Mouse (Mus musculus): ENCODE data around the gene Nepn. TPM values are rescaled to one million over a fixed set of nuclear protein-coding genes. Genes with fewer than 3 reads are reported as not detected.
A peak's percentile ranks its signal among the peaks of the same experiment; 100 is the strongest.
"Not testable (repeated sequence)": the region's sequence is repeated elsewhere in the genome, so short reads cannot be mapped to it uniquely, and the experiment has no call there.

The Nepn gene
- not detected in 2 replicates for polyA plus RNA-seq (2016; fragmentation: Nextera tagmentation; extraction: Ambion mirVana)

DNA sequence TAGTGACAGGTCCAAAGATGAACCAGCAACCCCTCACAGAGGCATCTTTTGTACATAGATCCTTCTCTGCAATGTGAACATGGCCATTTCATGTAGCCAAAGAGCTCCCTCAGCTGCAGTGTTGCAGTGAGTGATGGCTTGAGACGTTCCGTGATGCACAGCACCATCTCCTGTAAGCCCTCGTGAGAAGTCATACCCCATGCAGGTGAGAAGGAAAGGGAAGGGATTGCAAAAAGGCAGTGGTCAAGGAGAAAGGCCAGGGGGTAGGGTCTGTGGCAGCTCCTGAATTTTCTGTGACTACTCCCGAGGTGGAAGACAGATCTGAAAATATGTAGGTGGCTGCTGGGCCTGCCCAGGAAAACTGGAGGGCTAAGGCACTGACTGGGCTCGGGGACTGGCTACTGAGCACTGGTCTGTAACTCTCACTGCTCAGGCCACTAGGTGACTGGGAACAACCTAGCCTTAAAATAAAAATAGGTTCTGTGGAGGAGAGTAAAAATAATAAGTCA lies at the start of gene Nepn:
Gene Nepn, plus strand, starts transcription at position 51 of the 509 bp plus-strand sequence.
- Histone ChIP-seq H3K27me3 (no peaks in the 10 kb centered on the region), H3K36me3 (replicated peaks) (no peaks in the 10 kb centered on the region), H3K4me2 (no peak within 1 kb of the TSS), H3K9me3 (no peaks in the 10 kb centered on the region), H3K4me3 (replicated peaks) (no peak within 1 kb of the TSS), H3K4me1 (no peaks in the 10 kb centered on the region), H3K27ac (no peak within 1 kb of the TSS), H3K9ac (no peak within 1 kb of the TSS)
- no peak for ATAC-seq (ENCODE audit: low FRiP score)
- WGBS = 83% methylated on average over 5 of the region's 5 CpGs

GRCm38 (mm10) chr10:52343324-52343723 lies 45.4 kb upstream of the Nepn start:
- not testable (repeated sequence) for H3K4me1 ChIP-seq; H3K27ac ChIP-seq; H3K9me3 ChIP-seq; ATAC-seq (ENCODE audit: low FRiP score); H3K9ac ChIP-seq; H3K4me2 ChIP-seq; H3K4me3 ChIP-seq (replicated peaks); H3K27me3 ChIP-seq
- peaks cover 60% of the 10 kb centered on the region for H3K36me3 ChIP-seq (replicated peaks)
- WGBS = 90% methylated on average over 4 of the region's 4 CpGs

- Histone ChIP-seq H3K27ac (no peak overlapping the region), H3K36me3 (replicated peaks) (peaks cover 33% of the 10 kb centered on the region), H3K27me3 (no peaks in the 10 kb centered on the region), H3K4me1 (no peaks in the 10 kb centered on the region), H3K4me2 (no peak overlapping the region), H3K4me3 (replicated peaks) (no peak overlapping the region), H3K9me3 (no peaks in the 10 kb centered on the region), H3K9ac (no peak overlapping the region)
- 74% methylated on average over 9 of the region's 9 CpGs for WGBS
- ATAC-seq (ENCODE audit: low FRiP score) = no peak
Measured at GRCm38 (mm10) chr10:52353184-52353583, 35.6 kb upstream of the Nepn start.

DNA sequence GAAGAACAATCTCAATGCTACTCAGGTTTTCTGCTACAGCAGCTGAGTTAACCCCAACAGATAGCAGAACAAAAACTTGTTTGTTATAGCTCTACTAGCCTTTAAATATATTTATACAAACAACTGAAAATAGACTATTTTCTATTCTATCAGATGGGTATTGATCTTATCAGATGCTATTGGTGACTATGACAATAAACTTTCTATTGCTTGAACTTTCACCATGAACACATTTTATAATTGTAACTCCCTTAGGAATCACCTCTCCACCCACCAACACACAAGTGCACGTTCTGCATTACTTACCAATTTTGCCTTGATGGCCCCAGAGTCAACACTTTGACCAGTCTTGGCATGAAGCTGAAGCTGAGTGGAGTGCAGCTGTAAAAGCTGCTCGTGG lies 30.3 kb upstream of the Nepn start, which contains the start of gene Gm26741:
Gene Gm26741, plus strand, starts transcription at position 301 of the 400 bp plus-strand sequence.
- Histone ChIP-seq H3K36me3 (replicated peaks) (peaks cover 9% of the 10 kb centered on the region; the same call in 1 of the 2 replicates), H3K27me3 (no peaks in the 10 kb centered on the region), H3K9me3 (no peaks in the 10 kb centered on the region), H3K27ac (no peak within 1 kb of the TSS), H3K4me2 (no peak within 1 kb of the TSS), H3K4me1 (no peaks in the 10 kb centered on the region), H3K9ac (no peak within 1 kb of the TSS), H3K4me3 (replicated peaks) (no peak within 1 kb of the TSS)
- WGBS = 92% methylated on average over 2 of the region's 2 CpGs
- no peak for ATAC-seq (ENCODE audit: low FRiP score)

- Histone ChIP-seq H3K4me3 (replicated peaks) (no peak overlapping the region), H3K4me1 (no peaks in the 10 kb centered on the region), H3K9me3 (no peaks in the 10 kb centered on the region), H3K4me2 (no peak overlapping the region), H3K9ac (no peak overlapping the region), H3K27ac (no peak overlapping the region), H3K36me3 (replicated peaks) (peaks cover 9% of the 10 kb centered on the region; the same call in 1 of the 2 replicates), H3K27me3 (no peaks in the 10 kb centered on the region)
- 97% methylated on average over 4 of the region's 4 CpGs for WGBS
- ATAC-seq (ENCODE audit: low FRiP score) = no peak
Measured at GRCm38 (mm10) chr10:52360241-52360735, 28.5 kb upstream of the Nepn start.

- no peak for ATAC-seq (ENCODE audit: low FRiP score)
- H3K27me3 ChIP-seq = no peaks in the 10 kb centered on the region
- no peak overlapping the region for H3K4me2 ChIP-seq
- no peak overlapping the region for H3K9ac ChIP-seq
- whole genome bisulfite sequencing = 87% methylated on average over 9 of the region's 9 CpGs
- no peak overlapping the region for H3K27ac ChIP-seq
- H3K9me3 ChIP-seq = no peaks in the 10 kb centered on the region
- H3K36me3 ChIP-seq (replicated peaks) = 0 out of 2 replicates have a peak, but pooled peaks cover 3% of the 10 kb centered on the region
- no peak overlapping the region for H3K4me3 ChIP-seq (replicated peaks)
- H3K4me1 ChIP-seq = no peaks in the 10 kb centered on the region
Measured at GRCm38 (mm10) chr10:52360862-52361609, 27.7 kb upstream of the Nepn start.

- Histone ChIP-seq H3K36me3 (replicated peaks) (no peaks in the 10 kb centered on the region), H3K9ac (no peak overlapping the region), H3K27ac (no peak overlapping the region), H3K4me3 (replicated peaks) (no peak overlapping the region), H3K27me3 (no peaks in the 10 kb centered on the region), H3K4me2 (no peak overlapping the region), H3K4me1 (no peaks in the 10 kb centered on the region), H3K9me3 (no peaks in the 10 kb centered on the region)
- WGBS = 92% methylated on average over 4 of the region's 4 CpGs
- ATAC-seq (ENCODE audit: low FRiP score) = no peak
Measured at GRCm38 (mm10) chr10:52368376-52368775, 20.4 kb upstream of the Nepn start.

GRCm38 (mm10) chr10:52373834-52374233 lies 14.9 kb upstream of the Nepn start:
- H3K4me2 ChIP-seq = no peak overlapping the region
- no peaks in the 10 kb centered on the region for H3K4me1 ChIP-seq
- H3K27me3 ChIP-seq = no peaks in the 10 kb centered on the region
- no peak overlapping the region for H3K4me3 ChIP-seq (replicated peaks)
- WGBS = 93% methylated on average over 4 of the region's 4 CpGs
- H3K36me3 ChIP-seq (replicated peaks) = no peaks in the 10 kb centered on the region
- no peak overlapping the region for H3K9ac ChIP-seq
- no peak overlapping the region for H3K27ac ChIP-seq
- H3K9me3 ChIP-seq = no peaks in the 10 kb centered on the region
- ATAC-seq (ENCODE audit: low FRiP score) = no peak

DNA sequence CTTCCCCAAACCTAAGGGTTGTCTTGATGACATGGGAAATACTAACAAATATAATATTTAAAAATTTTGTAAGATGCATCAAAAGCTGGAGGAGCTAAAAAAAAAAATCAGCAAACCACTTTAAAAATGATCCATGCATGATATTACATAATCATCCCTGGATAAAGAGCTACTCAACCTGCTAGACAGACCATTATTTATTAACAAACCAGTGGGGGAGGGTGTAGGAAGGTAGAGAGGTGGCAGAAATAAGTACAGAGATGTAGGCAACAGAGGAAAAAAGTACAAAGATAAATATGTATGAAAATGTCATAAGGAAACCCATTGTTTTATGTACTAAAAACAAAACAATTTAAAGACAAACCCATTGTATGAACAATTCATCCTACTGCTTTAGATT lies 14.1 kb upstream of the Nepn start:
- H3K4me1 ChIP-seq = peaks cover 5% of the 10 kb centered on the region
- H3K27me3 ChIP-seq = no peaks in the 10 kb centered on the region
- no peak overlapping the region for H3K4me2 ChIP-seq
- no peaks in the 10 kb centered on the region for H3K36me3 ChIP-seq (replicated peaks)
- H3K27ac ChIP-seq = no peak overlapping the region
- no peak overlapping the region for H3K4me3 ChIP-seq (replicated peaks)
- H3K9me3 ChIP-seq = no peaks in the 10 kb centered on the region
- no peak overlapping the region for H3K9ac ChIP-seq
- ATAC-seq (ENCODE audit: low FRiP score) = no peak

GRCm38 (mm10) chr10:52376422-52376821 lies 12.3 kb upstream of the Nepn start:
- Histone ChIP-seq H3K27ac (no peak overlapping the region), H3K27me3 (no peaks in the 10 kb centered on the region), H3K4me2 (no peak overlapping the region), H3K9ac (no peak overlapping the region), H3K9me3 (no peaks in the 10 kb centered on the region), H3K36me3 (replicated peaks) (no peaks in the 10 kb centered on the region), H3K4me1 (peaks cover 5% of the 10 kb centered on the region), H3K4me3 (replicated peaks) (no peak overlapping the region)
- ATAC-seq (ENCODE audit: low FRiP score) = no peak
- 95% methylated on average over 2 of the region's 2 CpGs for WGBS

DNA sequence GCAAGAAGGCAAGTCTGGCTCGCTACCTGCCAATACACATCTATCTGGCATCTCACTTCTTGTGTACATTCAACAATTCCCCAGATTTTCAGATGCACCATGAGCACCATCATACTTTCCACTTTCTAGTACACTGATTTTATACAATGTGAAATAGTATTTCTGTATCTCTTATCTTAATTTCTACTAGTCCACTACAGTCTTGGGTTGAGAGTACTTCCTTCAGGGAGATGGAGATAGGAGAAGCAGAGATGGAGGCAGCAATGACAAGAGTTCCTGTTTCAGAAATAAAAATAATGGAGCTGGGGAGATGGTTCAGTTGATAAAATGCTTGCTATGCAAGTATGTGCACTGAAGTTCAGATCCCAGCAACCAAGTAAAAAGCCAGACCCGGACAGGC lies 11.0 kb upstream of the Nepn start:
- no peak overlapping the region for H3K4me2 ChIP-seq
- H3K27ac ChIP-seq = no peak overlapping the region
- no peaks in the 10 kb centered on the region for H3K9me3 ChIP-seq
- H3K36me3 ChIP-seq (replicated peaks) = no peaks in the 10 kb centered on the region
- ATAC-seq (ENCODE audit: low FRiP score) = no peak
- H3K4me3 ChIP-seq (replicated peaks) = no peak overlapping the region
- WGBS = 96% methylated on average over 2 of the region's 2 CpGs
- peaks cover 9% of the 10 kb centered on the region for H3K4me1 ChIP-seq
- H3K9ac ChIP-seq = no peak overlapping the region
- no peaks in the 10 kb centered on the region for H3K27me3 ChIP-seq

DNA sequence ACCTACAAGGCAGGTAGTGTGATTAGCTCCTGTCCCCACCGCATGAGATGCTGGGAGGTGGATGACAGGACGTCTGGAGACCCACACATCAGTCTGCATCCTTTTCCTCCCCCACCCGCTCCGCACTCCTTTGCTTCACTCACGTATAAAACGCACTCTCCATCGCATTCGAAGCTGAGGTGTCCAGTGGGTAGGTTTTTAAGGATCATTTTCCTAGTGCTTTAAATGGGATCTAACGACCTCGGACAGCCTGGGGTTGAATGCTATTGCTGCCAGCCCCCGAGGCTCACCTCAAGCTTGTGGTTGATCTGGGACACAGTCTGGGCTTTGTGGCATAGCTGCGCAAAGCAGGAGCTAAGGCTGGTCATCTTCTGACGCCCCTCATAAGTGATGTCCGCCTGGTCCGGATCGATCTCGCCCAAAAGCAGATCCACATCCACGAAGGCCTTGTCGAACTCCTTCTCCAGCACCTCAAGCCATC lies 7.4 kb upstream of the Nepn start:
- peak overlapping the region; percentile 89 for H3K9ac ChIP-seq
- H3K9me3 ChIP-seq = no peaks in the 10 kb centered on the region
- H3K36me3 ChIP-seq (replicated peaks) = no peaks in the 10 kb centered on the region
- peak overlapping the region; percentile 83 for H3K4me2 ChIP-seq
- ATAC-seq (ENCODE audit: low FRiP score) = peak; percentile 68
- peaks cover 11% of the 10 kb centered on the region for H3K4me1 ChIP-seq
- peak overlapping the region; percentile 94 for H3K27ac ChIP-seq
- under 1% methylated on average over 19 of the region's 19 CpGs for WGBS
- H3K4me3 ChIP-seq (replicated peaks) = peak overlapping the region; percentile 89
- no peaks in the 10 kb centered on the region for H3K27me3 ChIP-seq

Data from forebrain, embryonic 12.5 days (tissue).